Mouse (Mus musculus) CH12.LX (cell line): Measurements from ENCODE around the gene Lmnb2.

Experiments used
- BHLHE40 ChIP-seq: IDR thresholded peaks from 2 replicates; pipeline ENCODE4 v1.6.1; 2011; ENCODE audit warnings: mild to moderate bottlenecking, low read depth, low read length, improper control_type of control experiment
- ETS1 ChIP-seq: conservative IDR thresholded peaks from 2 replicates; pipeline ENCODE4 v1.6.1; 2012; ENCODE audit warnings: low read depth, mild to moderate bottlenecking, inconsistent platforms, low read length, improper control_type of control experiment, moderate library complexity
- MAZ ChIP-seq: IDR thresholded peaks from 2 replicates; pipeline ENCODE4 v1.6.1; 2012; ENCODE audit warnings: low read depth, mild to moderate bottlenecking, inconsistent platforms, low read length, improper control_type of control experiment, moderate library complexity

GRCm38 (mm10) chr10:80876028-80876427, 42.0 kb downstream of the Lmnb2 start:
- no peak for TF ChIP-seq ETS1
- no peak for TF ChIP-seq BHLHE40
- no peak for TF ChIP-seq MAZ
